Mouse (Mus musculus) ES-Bruce4 (cell line): ENCODE measurements at regions not wholly inside any gene's neighbourhood (a gene's known extent, or its start where the extent isn't known, plus 50 kb on each side); places are given as distances from the start of the nearest gene placed in this dataset.

ENCODE experiments used
- H3K27ac ChIP-seq: 2 replicates; pipeline ENCODE4 v1.5.1; 2012; ENCODE audit warnings: low read length, inconsistent platforms; ENCODE audit not compliant: insufficient read depth
- H3K27me3 ChIP-seq: 2 replicates; pipeline ENCODE4 v1.6.1; 2012; ENCODE audit warnings: mild to moderate bottlenecking, low read length, inconsistent platforms; ENCODE audit not compliant: control insufficient read depth, poor library complexity, insufficient read depth, severe bottlenecking
- H3K36me3 ChIP-seq: 2 replicates; pipeline ENCODE4 v1.6.1; 2012; ENCODE audit warnings: inconsistent platforms, mild to moderate bottlenecking, low read length, moderate library complexity; ENCODE audit not compliant: control insufficient read depth, poor library complexity, insufficient read depth, severe bottlenecking
- H3K4me1 ChIP-seq: one replicate; pipeline ENCODE4 v1.8.1; 2011; ENCODE audit warnings: low read length; ENCODE audit not compliant: control insufficient read depth, insufficient read depth
- H3K4me3 ChIP-seq: 2 replicates; pipeline ENCODE4 v1.5.1; 2011; ENCODE audit warnings: low read depth, mild to moderate bottlenecking, low read length
- H3K9ac ChIP-seq: 2 replicates; pipeline ENCODE4 v1.6.1; 2012; ENCODE audit warnings: low read depth, mild to moderate bottlenecking, inconsistent platforms; ENCODE audit not compliant: poor library complexity, severe bottlenecking
- H3K9me3 ChIP-seq: replicated peaks from 2 replicates; pipeline ENCODE4 v1.6.1; 2012; ENCODE audit warnings: mild to moderate bottlenecking, low read length, inconsistent platforms; ENCODE audit not compliant: control insufficient read depth, poor library complexity, insufficient read depth, severe bottlenecking
- CTCF ChIP-seq: IDR thresholded peaks from one replicate; pipeline ENCODE4 v1.8.1; 2011; ENCODE audit warnings: low read depth, low read length
- EP300 ChIP-seq: IDR thresholded peaks from 2 replicates; pipeline ENCODE4 v1.6.1; 2011; ENCODE audit warnings: low read depth, low read length; ENCODE audit not compliant: insufficient read depth
- POLR2A ChIP-seq: IDR thresholded peaks from one replicate; pipeline ENCODE4 v1.8.1; 2011; ENCODE audit warnings: low read length; ENCODE audit not compliant: insufficient read depth

DNA sequence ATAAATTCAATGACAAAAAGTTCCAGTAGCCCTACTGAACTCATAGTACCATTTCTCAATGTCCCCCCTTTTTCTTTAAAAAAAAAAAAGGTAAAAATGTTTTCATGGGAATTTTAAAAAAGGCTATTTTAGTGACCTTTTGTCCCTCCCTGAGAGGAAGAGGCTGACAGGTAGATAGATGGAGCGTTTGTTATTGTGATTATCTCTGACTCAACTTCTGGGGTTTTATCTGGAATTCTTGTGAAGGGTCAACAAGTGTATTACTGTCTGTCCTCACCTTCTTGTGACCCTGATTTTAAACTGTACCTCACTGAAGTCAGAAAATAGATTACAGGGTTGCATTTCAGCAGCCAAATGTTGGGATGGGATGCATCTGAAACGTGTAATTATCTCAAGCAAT lies 179.3 kb upstream of the BC052040 start:
- Histone ChIP-seq H3K9me3 (no peaks in the 10 kb centered on the region), H3K4me1 (no peaks in the 10 kb centered on the region), H3K9ac (no peak overlapping the region), H3K27me3 (no peaks in the 10 kb centered on the region), H3K27ac (no peak overlapping the region), H3K4me3 (no peak overlapping the region), H3K36me3 (no peaks in the 10 kb centered on the region)
- TF ChIP-seq POLR2A (no peak), CTCF (no peak), EP300 (no peak)

- Histone ChIP-seq H3K27me3 (no peaks in the 10 kb centered on the region), H3K27ac (no peak overlapping the region), H3K4me1 (no peaks in the 10 kb centered on the region), H3K9me3 (no peaks in the 10 kb centered on the region; the same call in 1 of the 2 replicates), H3K36me3 (no peaks in the 10 kb centered on the region), H3K9ac (no peak overlapping the region), H3K4me3 (no peak overlapping the region)
- TF ChIP-seq EP300 = no peak
- TF ChIP-seq CTCF = no peak
- TF ChIP-seq POLR2A = no peak
These were observed 149.0 kb upstream of the BC052040 start for GRCm38 (mm10) chr2:115432476-115432875.

- TF ChIP-seq CTCF = no peak
- TF ChIP-seq POLR2A = no peak
- TF ChIP-seq EP300 = no peak
- Histone ChIP-seq H3K9ac (no peak overlapping the region), H3K27me3 (no peaks in the 10 kb centered on the region), H3K4me3 (no peak overlapping the region), H3K9me3 (no peaks in the 10 kb centered on the region), H3K27ac (no peak overlapping the region), H3K36me3 (no peaks in the 10 kb centered on the region), H3K4me1 (no peaks in the 10 kb centered on the region)
These were observed 140.4 kb upstream of the BC052040 start for GRCm38 (mm10) chr2:115441100-115441499.

DNA sequence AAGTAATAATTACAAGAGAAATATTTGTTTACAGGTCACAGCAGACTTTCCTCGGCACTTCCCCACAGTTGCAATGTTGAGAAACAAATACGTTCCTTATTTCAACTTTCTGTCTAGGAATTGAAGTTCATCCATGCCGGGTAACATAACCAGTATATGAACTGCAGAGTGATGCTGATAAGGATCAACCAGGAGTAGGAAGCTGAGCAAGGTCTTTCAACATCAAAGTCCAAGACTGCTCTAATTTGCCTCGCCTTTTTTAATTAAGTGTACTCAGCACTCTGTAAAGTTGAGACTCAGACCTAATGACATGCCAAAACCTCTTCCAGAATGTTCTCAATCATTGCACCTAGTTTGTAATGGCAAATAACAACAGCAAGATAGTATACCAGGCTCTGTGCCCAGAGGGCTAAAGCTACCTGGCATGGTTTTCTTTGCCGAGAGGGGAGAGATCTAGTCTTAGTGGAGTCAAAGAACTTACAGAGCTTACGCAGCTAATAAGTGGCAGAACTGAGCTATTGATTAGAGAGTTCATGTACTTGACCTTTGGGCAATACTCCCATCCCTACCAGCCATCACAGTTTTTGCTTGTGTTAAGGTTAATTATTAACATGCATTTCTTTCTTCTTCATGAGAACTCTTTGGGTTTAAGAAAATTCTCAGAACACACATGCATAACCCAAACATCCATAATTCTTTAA lies 131.6 kb upstream of the BC052040 start:
- H3K27ac ChIP-seq = no peak overlapping the region
- H3K27me3 ChIP-seq = no peaks in the 10 kb centered on the region
- H3K4me3 ChIP-seq = no peak overlapping the region
- no peaks in the 10 kb centered on the region for H3K36me3 ChIP-seq
- no peaks in the 10 kb centered on the region for H3K9me3 ChIP-seq
- no peaks in the 10 kb centered on the region for H3K4me1 ChIP-seq
- TF ChIP-seq POLR2A = no peak
- no peak for TF ChIP-seq EP300
- TF ChIP-seq CTCF = no peak
- no peak overlapping the region for H3K9ac ChIP-seq

- no peaks in the 10 kb centered on the region for H3K4me1 ChIP-seq
- no peak overlapping the region for H3K4me3 ChIP-seq
- H3K27ac ChIP-seq = no peak overlapping the region
- no peak overlapping the region for H3K9ac ChIP-seq
- H3K9me3 ChIP-seq = no peaks in the 10 kb centered on the region
- H3K36me3 ChIP-seq = no peaks in the 10 kb centered on the region
- TF ChIP-seq POLR2A (no peak), CTCF (no peak), EP300 (no peak)
- H3K27me3 ChIP-seq = no peaks in the 10 kb centered on the region
These were observed 125.9 kb upstream of the BC052040 start for GRCm38 (mm10) chr2:115455593-115455992.

GRCm38 (mm10) chr2:115456372-115457022 lies 125.0 kb upstream of the BC052040 start:
- H3K9ac ChIP-seq = no peak overlapping the region
- H3K27me3 ChIP-seq = no peaks in the 10 kb centered on the region
- H3K4me3 ChIP-seq = no peak overlapping the region
- H3K27ac ChIP-seq = no peak overlapping the region
- H3K4me1 ChIP-seq = no peaks in the 10 kb centered on the region
- TF ChIP-seq CTCF = no peak
- TF ChIP-seq EP300 = no peak
- no peak for TF ChIP-seq POLR2A
- no peaks in the 10 kb centered on the region for H3K36me3 ChIP-seq
- no peaks in the 10 kb centered on the region for H3K9me3 ChIP-seq
